In genomic region chr3:98379236-98379635, GRCm38 (mm10) we compare ENCODE assay signal across 11 mouse cellular contexts. TPM values are rescaled to one million over a fixed set of nuclear protein-coding genes. Genes with fewer than 3 reads are reported as not detected.
DNase-seq lines count a peak whose midpoint lies in the region; ATAC-seq and TF ChIP-seq lines count a peak whose summit lies in the region.
"Had no signal": no experiment of that assay in that cellular context is flagged by ENCODE, and none has a peak within 500 bp of the region (broad histone marks: within the 10 kb centered on the region; RNA-seq: fewer than 3 reads in every experiment).

No protein-coding gene starts in this region.

- peak; percentile 87 for DNase-seq in 3T3-L1 (ENCODE audit: low read depth, low spot score)
- DNase-seq in embryo, embryonic 11 days: peak; percentile 54
- peak; percentile 84 for DNase-seq in kidney, postnatal 0 days (ENCODE audit: low spot score)
- DNase-seq in ovary, adult 18-20 months (ENCODE audit: low spot score): no peak
- no peak for DNase-seq in urinary bladder, postnatal 10 days (ENCODE audit: low spot score)
- DNase-seq: cerebellum, adult 11 months; right cerebral cortex, postnatal 14 days; thymus, postnatal 36 days had no signal

- H3K79me2 ChIP-seq in C2C12 (ENCODE audit: control insufficient read depth, insufficient read depth): peaks cover 24% of the 10 kb centered on the region

- no peaks in the 10 kb centered on the region for H3K9me3 ChIP-seq in kidney, postnatal 0 days (replicated peaks; ENCODE audit: low read length)
- H3K9me3 ChIP-seq in midbrain, embryonic 16.5 days (replicated peaks; ENCODE audit: control insufficient read depth, low read length, poor library complexity, severe bottlenecking): no peaks in the 10 kb centered on the region
- H3K9me3 ChIP-seq: midbrain, embryonic 12.5 days had no signal

- H3ac ChIP-seq in C2C12 (ENCODE audit: control insufficient read depth, insufficient read length, low read depth): no peak overlapping the region

- 0 out of 2 replicates have a peak, but pooled peaks cover 10% of the 10 kb centered on the region for H3K4me1 ChIP-seq in kidney, postnatal 0 days (replicated peaks; ENCODE audit: insufficient read depth, low read length)
- H3K4me1 ChIP-seq in midbrain, embryonic 16.5 days (ENCODE audit: control insufficient read depth, insufficient read depth, low read length): peaks cover 10% of the 10 kb centered on the region

- no peaks in the 10 kb centered on the region for H3K36me3 ChIP-seq in C2C12 (ENCODE audit: control insufficient read depth, insufficient read depth)
- H3K36me3 ChIP-seq in kidney, postnatal 0 days (ENCODE audit: insufficient read depth, low read length): no peaks in the 10 kb centered on the region
- H3K36me3 ChIP-seq in midbrain, embryonic 16.5 days (ENCODE audit: control insufficient read depth, insufficient read depth, low read length): no peaks in the 10 kb centered on the region
- H3K36me3 ChIP-seq: midbrain, embryonic 12.5 days had no signal

- H3K79me3 ChIP-seq in C2C12 (ENCODE audit: low read depth): peaks cover 15% of the 10 kb centered on the region

- H3K27me3 ChIP-seq in C2C12 (ENCODE audit: control insufficient read depth, insufficient read depth, insufficient read length): no peaks in the 10 kb centered on the region
- no peaks in the 10 kb centered on the region for H3K27me3 ChIP-seq in kidney, postnatal 0 days (ENCODE audit: insufficient read depth, low read length)
- H3K27me3 ChIP-seq in midbrain, embryonic 16.5 days (ENCODE audit: control insufficient read depth, insufficient read depth, low read depth, low read length): no peaks in the 10 kb centered on the region
- H3K27me3 ChIP-seq: midbrain, embryonic 12.5 days had no signal

- no peak for TF ChIP-seq CTCF in C2C12 (IDR thresholded peaks at IDR 0.05; ENCODE audit: control insufficient read depth, insufficient read depth, insufficient read length)
- no peak for TF ChIP-seq CTCF in kidney, postnatal 0 days (IDR thresholded peaks at IDR 0.05; ENCODE audit: low read depth)

- H3K4me2 ChIP-seq in kidney, postnatal 0 days (ENCODE audit: low read length): no peak overlapping the region
- H3K4me2 ChIP-seq in midbrain, embryonic 16.5 days (ENCODE audit: low read length): no peak overlapping the region
- H3K4me2 ChIP-seq: midbrain, embryonic 12.5 days had no signal

- no peak overlapping the region for H3K27ac ChIP-seq in kidney, postnatal 0 days
- no peak overlapping the region for H3K27ac ChIP-seq in midbrain, embryonic 16.5 days (ENCODE audit: low read length)
- H3K27ac ChIP-seq: midbrain, embryonic 12.5 days had no signal

- 7% methylated on average over 7 of the region's 7 CpGs for WGBS in kidney, postnatal 0 days
- whole genome bisulfite sequencing in midbrain, embryonic 16.5 days: 23% methylated on average over 7 of the region's 7 CpGs

- ATAC-seq in kidney, postnatal 0 days (replicated peaks; ENCODE audit: low FRiP score, low read depth): peak; percentile 77
- no peak for ATAC-seq in midbrain, embryonic 16.5 days

- no peak overlapping the region for H3K4me3 ChIP-seq in C2C12 (ENCODE audit: insufficient read depth, poor library complexity, severe bottlenecking)
- H3K4me3 ChIP-seq in kidney, postnatal 0 days (replicated peaks; ENCODE audit: low read depth, low read length): no peak overlapping the region
- no peak overlapping the region for H3K4me3 ChIP-seq in midbrain, embryonic 16.5 days (ENCODE audit: low read depth, low read length)
- H3K4me3 ChIP-seq: midbrain, embryonic 12.5 days had no signal

- H3K9ac ChIP-seq in kidney, postnatal 0 days (ENCODE audit: low read depth, low read length): no peak overlapping the region
- H3K9ac ChIP-seq in midbrain, embryonic 16.5 days (ENCODE audit: low read depth, low read length): no peak overlapping the region
- H3K9ac ChIP-seq: midbrain, embryonic 12.5 days had no signal

TF ChIP-seq in C2C12, 6 proteins besides CTCF, POLR2A, EP300 and RAD21:
- no peak for TF ChIP-seq USF1 (IDR thresholded peaks at IDR 0.05; ENCODE audit: low read depth)
- peak; percentile 5 for TF ChIP-seq MYOD1 (IDR thresholded peaks at IDR 0.05; ENCODE audit: control insufficient read depth, insufficient read length, low read depth)

RNA-seq across cellular contexts. Expression of gene Zfp697, which starts 3.0 kb away (rescaled TPM):
- 7.5 TPM for polyA plus RNA-seq in C2C12 (2012; fragmentation: generic; extraction: Trizol)
- 19.0 and 19.6 TPM in 2 replicates for polyA plus RNA-seq in kidney, postnatal 0 days (2015; fragmentation: Nextera tagmentation; extraction: Ambion mirVana)
- polyA plus RNA-seq in midbrain, embryonic 16.5 days (2015; fragmentation: Nextera tagmentation; extraction: Ambion mirVana): 17.7 and 18.2 TPM in 2 replicates

RNA-seq across cellular contexts. Expression of gene Phgdh, which starts 39.4 kb away (rescaled TPM):
- 843 TPM for polyA plus RNA-seq in C2C12 (2012; fragmentation: generic; extraction: Trizol)
- 312 and 339 TPM in 2 replicates for polyA plus RNA-seq in kidney, postnatal 0 days (2015; fragmentation: Nextera tagmentation; extraction: Ambion mirVana)
- polyA plus RNA-seq in midbrain, embryonic 16.5 days (2015; fragmentation: Nextera tagmentation; extraction: Ambion mirVana): 105 and 137 TPM in 2 replicates

Comparison
In these comparisons a context has a peak if more than half of its experiments do, and no peak if none do; other contexts are left out.
1. DNase-seq: peak in 3T3-L1 (single experiment), embryo, embryonic 11 days (single experiment) and kidney, postnatal 0 days (single experiment); none in ovary, adult 18-20 months (single experiment) and urinary bladder, postnatal 10 days (single experiment).